Mouse (Mus musculus) forebrain, embryonic 16.5 days (tissue): Measurements from ENCODE around the gene BC004004. TPM values are rescaled to one million over a fixed set of nuclear protein-coding genes. Genes with fewer than 3 reads are reported as not detected.

Experiments
- ATAC-seq: fragments of 200-750 bp; cut with Nextera tagmentation; 2 replicates; pipeline ENCODE4 v1.8.0; 2017; ENCODE audit warnings: mild to moderate bottlenecking, moderate library complexity
- H3K27ac ChIP-seq: fragments of 300-500 bp; sonication (generic); 2 replicates; pipeline ENCODE4 v1.5.1; 2014; ENCODE audit warnings: low read length, control low read depth
- H3K27me3 ChIP-seq: fragments of 300-500 bp; sonication (generic); replicated peaks from 2 replicates; pipeline ENCODE4 v1.6.1; 2014; ENCODE audit warnings: low read length; ENCODE audit not compliant: control insufficient read depth, insufficient read depth
- H3K36me3 ChIP-seq: fragments of 300-500 bp; sonication (generic); 2 replicates; pipeline ENCODE4 v1.6.1; 2014; ENCODE audit not compliant: control insufficient read depth, insufficient read depth
- H3K4me1 ChIP-seq: fragments of 300-500 bp; sonication (generic); replicated peaks from 2 replicates; pipeline ENCODE4 v1.6.1; 2014; ENCODE audit warnings: low read length; ENCODE audit not compliant: control insufficient read depth, insufficient read depth
- H3K4me2 ChIP-seq: fragments of 300-500 bp; sonication (generic); 2 replicates; pipeline ENCODE4 v1.6.1; 2014; ENCODE audit warnings: mild to moderate bottlenecking, low read length, control low read depth
- H3K4me3 ChIP-seq: fragments of 300-500 bp; sonication (generic); replicated peaks from 2 replicates; pipeline ENCODE4 v1.5.1; 2014; ENCODE audit warnings: mild to moderate bottlenecking, low read length, control low read depth
- H3K9ac ChIP-seq: fragments of 300-500 bp; sonication (generic); replicated peaks from 2 replicates; pipeline ENCODE4 v1.6.1; 2014; ENCODE audit warnings: low read depth, low read length, control low read depth
- H3K9me3 ChIP-seq: fragments of 300-500 bp; sonication (generic); 2 replicates; pipeline ENCODE4 v1.6.1; 2016; ENCODE audit warnings: low read length; ENCODE audit not compliant: control insufficient read depth
- WGBS: fragments of 180-500 bp; shearing (Covaris S2); extraction: QIAGEN DNeasy Blood & Tissue Kit; methylation state at CpG from one replicate; pipeline ENCODE4 v1.1.7; 2014; 5-methylcytosine and 5-hydroxymethylcytosine counted together
- polyA plus RNA-seq: library from polyadenylated mRNA; unstranded; fragments of >200 nt; fragmentation: Nextera tagmentation; extraction: Ambion mirVana; gene quantifications from 2 replicates; pipeline ENCODE4 v1.2.1, GENCODE M21; 2015

Gene BC004004
- polyA plus RNA-seq, 1 experiment from 2014 or later: 102 TPM

GRCm38 (mm10) chr17:29257001-29257511 lies 11.5 kb upstream of the BC004004 start:
- Histone ChIP-seq H3K4me2 (no peak overlapping the region), H3K9ac (no peak overlapping the region), H3K27ac (no peak overlapping the region), H3K4me3 (no peak overlapping the region), H3K36me3 (peaks cover 5% of the 10 kb centered on the region; the same call in 1 of the 2 replicates), H3K4me1 (peaks cover 18% of the 10 kb centered on the region), H3K27me3 (no peaks in the 10 kb centered on the region), H3K9me3 (no peaks in the 10 kb centered on the region)
- ATAC-seq: no peak
- 92% methylated on average over 10 of the region's 10 CpGs for WGBS

GRCm38 (mm10) chr17:29258025-29258558 lies 10.5 kb upstream of the BC004004 start:
- Histone ChIP-seq H3K9ac (no peak overlapping the region), H3K27me3 (no peaks in the 10 kb centered on the region), H3K4me2 (no peak overlapping the region), H3K36me3 (peaks cover 5% of the 10 kb centered on the region; the same call in 1 of the 2 replicates), H3K4me3 (no peak overlapping the region), H3K9me3 (no peaks in the 10 kb centered on the region), H3K27ac (no peak overlapping the region), H3K4me1 (peaks cover 24% of the 10 kb centered on the region)
- ATAC-seq: no peak
- 87% methylated on average over 10 of the region's 10 CpGs for WGBS

GRCm38 (mm10) chr17:29258921-29259320 lies 9.7 kb upstream of the BC004004 start:
- H3K4me1 ChIP-seq: peaks cover 28% of the 10 kb centered on the region
- no peaks in the 10 kb centered on the region for H3K9me3 ChIP-seq
- no peak for ATAC-seq
- H3K36me3 ChIP-seq: peaks cover 5% of the 10 kb centered on the region; the same call in 1 of the 2 replicates
- H3K4me3 ChIP-seq: no peak overlapping the region
- no peak overlapping the region for H3K4me2 ChIP-seq
- no peaks in the 10 kb centered on the region for H3K27me3 ChIP-seq
- no peak overlapping the region for H3K27ac ChIP-seq
- H3K9ac ChIP-seq: no peak overlapping the region
- 92% methylated on average over 2 of the region's 2 CpGs for WGBS

- WGBS: 1% methylated on average over 3 of the region's 3 CpGs
- Histone ChIP-seq H3K27ac (no peak overlapping the region), H3K4me3 (no peak overlapping the region), H3K36me3 (peaks cover 5% of the 10 kb centered on the region; the same call in 1 of the 2 replicates), H3K9me3 (no peaks in the 10 kb centered on the region), H3K9ac (0 out of 2 replicates have a peak overlapping the region, but pooled peaks have one; percentile 17), H3K27me3 (no peaks in the 10 kb centered on the region), H3K4me2 (no peak overlapping the region), H3K4me1 (peaks cover 31% of the 10 kb centered on the region)
- peak; percentile 66 for ATAC-seq
Measured at GRCm38 (mm10) chr17:29259489-29259888, 9.1 kb upstream of the BC004004 start.

- peaks cover 34% of the 10 kb centered on the region for H3K4me1 ChIP-seq
- H3K36me3 ChIP-seq: peaks cover 5% of the 10 kb centered on the region; the same call in 1 of the 2 replicates
- H3K4me3 ChIP-seq: no peak overlapping the region
- no peak for ATAC-seq
- H3K4me2 ChIP-seq: no peak overlapping the region
- H3K9me3 ChIP-seq: no peaks in the 10 kb centered on the region
- WGBS: 93% methylated on average over 15 of the region's 15 CpGs
- no peak overlapping the region for H3K27ac ChIP-seq
- no peaks in the 10 kb centered on the region for H3K27me3 ChIP-seq
- no peak overlapping the region for H3K9ac ChIP-seq
Measured at GRCm38 (mm10) chr17:29260501-29260900, 8.1 kb upstream of the BC004004 start.

GRCm38 (mm10) chr17:29261603-29262258 lies 6.9 kb upstream of the BC004004 start:
- ATAC-seq: no peak
- WGBS: 91% methylated on average over 22 of the region's 22 CpGs
- no peak overlapping the region for H3K27ac ChIP-seq
- H3K9me3 ChIP-seq: no peaks in the 10 kb centered on the region
- no peak overlapping the region for H3K4me3 ChIP-seq
- no peaks in the 10 kb centered on the region for H3K27me3 ChIP-seq
- peaks cover 5% of the 10 kb centered on the region; the same call in 1 of the 2 replicates for H3K36me3 ChIP-seq
- no peak overlapping the region for H3K4me2 ChIP-seq
- peaks cover 34% of the 10 kb centered on the region for H3K4me1 ChIP-seq
- H3K9ac ChIP-seq: no peak overlapping the region

- Histone ChIP-seq H3K4me3 (no peak overlapping the region), H3K4me2 (no peak overlapping the region; the same call in 1 of the 2 replicates), H3K9ac (no peak overlapping the region), H3K27ac (no peak overlapping the region), H3K4me1 (peaks cover 34% of the 10 kb centered on the region), H3K27me3 (no peaks in the 10 kb centered on the region), H3K9me3 (no peaks in the 10 kb centered on the region), H3K36me3 (peaks cover 5% of the 10 kb centered on the region; the same call in 1 of the 2 replicates)
- WGBS: 43% methylated on average over 2 of the region's 2 CpGs
- ATAC-seq: no peak
Measured at GRCm38 (mm10) chr17:29262259-29262649, 6.3 kb upstream of the BC004004 start.

- WGBS: under 1% methylated on average over 14 of the region's 14 CpGs
- H3K9me3 ChIP-seq: no peaks in the 10 kb centered on the region
- peak overlapping the region; percentile 84 for H3K9ac ChIP-seq
- 0 out of 2 replicates have a peak, but pooled peaks have one; percentile 3 for ATAC-seq
- no peaks in the 10 kb centered on the region for H3K27me3 ChIP-seq
- H3K4me2 ChIP-seq: peak overlapping the region; percentile 81
- H3K4me3 ChIP-seq: peak overlapping the region; percentile 92
- peak overlapping the region; percentile 99 for H3K27ac ChIP-seq
- H3K4me1 ChIP-seq: peaks cover 39% of the 10 kb centered on the region
- H3K36me3 ChIP-seq: peaks cover 5% of the 10 kb centered on the region; the same call in 1 of the 2 replicates
Measured at GRCm38 (mm10) chr17:29263417-29263816, 5.2 kb upstream of the BC004004 start.

GRCm38 (mm10) chr17:29263840-29264633 lies 4.6 kb upstream of the BC004004 start, which contains the start of gene Ppil1:
TSS of gene Ppil1 (minus strand) at chr17:29264186.
- H3K9ac ChIP-seq: peak within 1 kb of the TSS; percentile 84
- ATAC-seq: peak; percentile 66
- no peaks in the 10 kb centered on the region for H3K9me3 ChIP-seq
- H3K4me3 ChIP-seq: peak within 1 kb of the TSS; percentile 92
- peak within 1 kb of the TSS; percentile 81 for H3K4me2 ChIP-seq
- peaks cover 39% of the 10 kb centered on the region for H3K4me1 ChIP-seq
- H3K36me3 ChIP-seq: peaks cover 5% of the 10 kb centered on the region; the same call in 1 of the 2 replicates
- WGBS: 7% methylated on average over 38 of the region's 38 CpGs
- H3K27me3 ChIP-seq: no peaks in the 10 kb centered on the region
- peak within 1 kb of the TSS; percentile 99 for H3K27ac ChIP-seq
